Mouse (Mus musculus): Measurements from ENCODE around the gene Capn15. TPM values are rescaled to one million over a fixed set of nuclear protein-coding genes. Genes with fewer than 3 reads are reported as not detected.

Capn15 gene
- total and polyA plus RNA-seq, 3 experiments = 2.1 to 11.5 (median 6.0) TPM

- dilution Hi-C loops (cut with MboI; ENCODE audit: extremely low pct_ligation_motif_present, extremely low pct_unique_long_range_greater_than_20kb, low sequenced_read_pairs) (no loop called here), in situ Hi-C loops (cut with MboI; ENCODE audit: low pct_ligation_motif_present, low pct_unique_long_range_greater_than_20kb, low sequenced_read_pairs) (no loop called here)
- no peak overlapping the region for H3K27ac ChIP-seq (ENCODE audit: insufficient read depth, low read depth)
- no peak overlapping the region for H3K4me2 ChIP-seq (ENCODE audit: insufficient read depth, low read depth, poor library complexity, severe bottlenecking)
- no peak for TF ChIP-seq IRF4 (IDR thresholded peaks at IDR 0.05; ENCODE audit: low read depth, low read length)
- TF ChIP-seq HCFC1 (IDR thresholded peaks at IDR 0.05; ENCODE audit: low read depth, low read length) = no peak
- no peak for TF ChIP-seq ZMIZ1 (IDR thresholded peaks at IDR 0.05; ENCODE audit: low read depth, low read length)
- no peak for TF ChIP-seq MXI1 (IDR thresholded peaks at IDR 0.05; ENCODE audit: low read depth, low read length)
- TF ChIP-seq JUND (conservative IDR thresholded peaks at IDR 0.05; ENCODE audit: low read depth, low read length) = no peak
- no peak for TF ChIP-seq MEF2A (IDR thresholded peaks at IDR 0.05; ENCODE audit: borderline replicate concordance, low read depth, low read length)
- TF ChIP-seq E2F4 (IDR thresholded peaks at IDR 0.05; ENCODE audit: insufficient replicate concordance, low read depth, low read length) = no peak
- no peak for TF ChIP-seq KAT2A (IDR thresholded peaks at IDR 0.05; ENCODE audit: insufficient replicate concordance, low read length)
- TF ChIP-seq TCF12 (IDR thresholded peaks at IDR 0.05; ENCODE audit: low read depth, low read length) = no peak
- no peak for TF ChIP-seq PAX5 (IDR thresholded peaks at IDR 0.05; ENCODE audit: low read length)
- no peak for TF ChIP-seq ZC3H11A (IDR thresholded peaks at IDR 0.05; ENCODE audit: low read depth, low read length)
- TF ChIP-seq NELFE (IDR thresholded peaks at IDR 0.05; ENCODE audit: low read depth, low read length) = no peak
- peaks cover 75 to 93% of the 10 kb centered on the region in 2 experiments for H3K36me3 ChIP-seq (replicated peaks in 1 of 2; ENCODE audit: control insufficient read depth in 1 of 2, insufficient read depth in 1 of 2, low read length in 1 of 2)
- H3K9me3 ChIP-seq (replicated peaks; ENCODE audit: low read length) = no peaks in the 10 kb centered on the region
- H3K9ac ChIP-seq (ENCODE audit: insufficient read depth, low read depth) = no peak overlapping the region
- H3K27me3 ChIP-seq (replicated peaks) = no peaks in the 10 kb centered on the region
- H3K79me2 ChIP-seq (replicated peaks; ENCODE audit: control insufficient read depth, extremely low read depth, insufficient read depth, poor library complexity, severe bottlenecking) = 0 out of 2 replicates have a peak, but pooled peaks cover 2% of the 10 kb centered on the region
- H3K4me1 ChIP-seq (ENCODE audit: control insufficient read depth in 1 of 2, insufficient read depth in 2 of 2) = no peaks in the 10 kb centered on the region
- no peak overlapping the region for H3K4me3 ChIP-seq (replicated peaks in 1 of 3; ENCODE audit: low read depth in 2 of 3, low read length in 2 of 3, poor library complexity in 1 of 3)
- DNase-seq (ENCODE audit: extremely low read depth) = no peak
These were observed 51.1 kb downstream of the Capn15 start for GRCm38 (mm10) chr17:25934526-25934925.

GRCm38 (mm10) chr17:25925348-25925747 is 60.2 kb downstream of the Capn15 start:
- Histone ChIP-seq H3K79me2 (replicated peaks; ENCODE audit: control insufficient read depth, extremely low read depth, insufficient read depth, poor library complexity, severe bottlenecking) (no peaks in the 10 kb centered on the region), H3K36me3 (replicated peaks in 1 of 2; ENCODE audit: control insufficient read depth in 1 of 2, insufficient read depth in 1 of 2, low read length in 1 of 2) (peaks cover 43 to 70% of the 10 kb centered on the region in 2 experiments), H3K9ac (ENCODE audit: insufficient read depth, low read depth) (no peak overlapping the region), H3K4me2 (ENCODE audit: insufficient read depth, low read depth, poor library complexity, severe bottlenecking) (no peak overlapping the region), H3K9me3 (replicated peaks; ENCODE audit: low read length) (no peaks in the 10 kb centered on the region), H3K27me3 (replicated peaks) (no peaks in the 10 kb centered on the region), H3K4me1 (ENCODE audit: control insufficient read depth in 1 of 2, insufficient read depth in 2 of 2) (peaks cover 3 to 8% of the 10 kb centered on the region in 2 experiments; a peak in 3 of 4 replicates), H3K4me3 (replicated peaks in 1 of 3; ENCODE audit: low read depth in 2 of 3, low read length in 2 of 3, poor library complexity in 1 of 3) (no peak overlapping the region), H3K27ac (ENCODE audit: insufficient read depth, low read depth) (no peak overlapping the region)
- DNase-seq (ENCODE audit: extremely low read depth) = no peak
- in situ Hi-C loops (cut with MboI; ENCODE audit: low pct_ligation_motif_present, low pct_unique_long_range_greater_than_20kb, low sequenced_read_pairs) = no loop called here
- TF ChIP-seq MXI1 (IDR thresholded peaks at IDR 0.05; ENCODE audit: low read depth, low read length) (no peak), NRF1 (IDR thresholded peaks at IDR 0.05; ENCODE audit: low read depth, low read length) (no peak), JUN (IDR thresholded peaks at IDR 0.05; ENCODE audit: insufficient read depth, low read depth, low read length) (no peak), POLR2AphosphoS2 (IDR thresholded peaks at IDR 0.05; ENCODE audit: low read depth, low read length) (no peak), MAZ (IDR thresholded peaks at IDR 0.05; ENCODE audit: low read depth, low read length) (no peak)
- dilution Hi-C loops (cut with MboI; ENCODE audit: extremely low pct_ligation_motif_present, extremely low pct_unique_long_range_greater_than_20kb, low sequenced_read_pairs) = no loop called here

Data from CH12.LX (cell line).